Mouse (Mus musculus) spleen, adult 2 months (tissue): ENCODE measurements around the gene Tmem129. TPM values are rescaled to one million over a fixed set of nuclear protein-coding genes. Genes with fewer than 3 reads are reported as not detected.

ENCODE experiments used
- DNase-seq, 2 experiments: peaks; one replicate each; pipeline versions ENCODE4 v3.0.0 to v3.0.0-alpha.2; 2012 to 2021; ENCODE audit warnings: low spot score in 2 of 2, low read depth in 1 of 2
- H3K27ac ChIP-seq: fragments of 200-500 bp; 2 replicates; pipeline ENCODE4 v1.5.1; 2012; ENCODE audit warnings: low read length, inconsistent platforms; ENCODE audit not compliant: insufficient read depth
- H3K27me3 ChIP-seq: fragments of 200-500 bp; 2 replicates; pipeline ENCODE4 v1.6.1; 2012; ENCODE audit warnings: mild to moderate bottlenecking, moderate library complexity, low read length, inconsistent platforms; ENCODE audit not compliant: control insufficient read depth, insufficient read depth
- H3K36me3 ChIP-seq: fragments of 200-500 bp; 2 replicates; pipeline ENCODE4 v1.6.1; 2012; ENCODE audit warnings: mild to moderate bottlenecking, low read length, inconsistent platforms; ENCODE audit not compliant: control insufficient read depth, insufficient read depth
- H3K4me1 ChIP-seq: fragments of 200-500 bp; 2 replicates; pipeline ENCODE4 v1.6.1; 2011; ENCODE audit warnings: inconsistent platforms; ENCODE audit not compliant: control insufficient read depth, insufficient read depth, insufficient read length
- H3K4me3 ChIP-seq: fragments of 200-500 bp; 2 replicates; pipeline ENCODE4 v1.5.1; 2011; ENCODE audit warnings: mild to moderate bottlenecking, inconsistent platforms; ENCODE audit not compliant: insufficient read depth, insufficient read length; ENCODE audit errors: extremely low read depth
- CTCF ChIP-seq: fragments of 200-500 bp; IDR thresholded peaks from 2 replicates; pipeline ENCODE4 v1.5.1; 2011; ENCODE audit warnings: mild to moderate bottlenecking, inconsistent platforms; ENCODE audit not compliant: insufficient read depth, insufficient read length, insufficient replicate concordance; ENCODE audit errors: extremely low read depth
- POLR2A ChIP-seq: fragments of 200-500 bp; IDR thresholded peaks from 2 replicates; pipeline ENCODE4 v1.6.1; 2011; ENCODE audit warnings: low read depth, low read length, inconsistent platforms
- WGBS: fragments of 180-500 bp; shearing (Covaris S2); methylation state at CpG from one replicate; pipeline ENCODE4 v1.1.7; 2018; 5-methylcytosine and 5-hydroxymethylcytosine counted together
- polyA plus RNA-seq: library from polyadenylated mRNA; depleted of rRNA; stranded (reverse); fragments of >200 nt; gene quantifications from 2 replicates; pipeline ENCODE4 v1.2.3, GENCODE M21; 2012

Tmem129 gene
- polyA plus RNA-seq, 1 experiment = 24.8 TPM

GRCm38 (mm10) chr5:33629301-33629987 lies 28.8 kb downstream of the Tmem129 start, which contains the start of the genes Fam53a and Gm9903:
TSS of gene Fam53a (minus strand) at chr5:33629635.
TSS of gene Gm9903 (plus strand) at chr5:33629925.
- H3K4me3 ChIP-seq = peak within 1 kb of the TSS; percentile 98
- H3K27me3 ChIP-seq = no peaks in the 10 kb centered on the region
- peak within 1 kb of the TSS; percentile 96 for H3K27ac ChIP-seq
- peak; percentile 92 to 100 for DNase-seq
- peaks cover 7% of the 10 kb centered on the region for H3K4me1 ChIP-seq
- H3K36me3 ChIP-seq = no peaks in the 10 kb centered on the region
- WGBS = under 1% methylated on average over 88 of the region's 99 CpGs
- TF ChIP-seq CTCF = no peak
- TF ChIP-seq POLR2A = peak; percentile 97

DNA sequence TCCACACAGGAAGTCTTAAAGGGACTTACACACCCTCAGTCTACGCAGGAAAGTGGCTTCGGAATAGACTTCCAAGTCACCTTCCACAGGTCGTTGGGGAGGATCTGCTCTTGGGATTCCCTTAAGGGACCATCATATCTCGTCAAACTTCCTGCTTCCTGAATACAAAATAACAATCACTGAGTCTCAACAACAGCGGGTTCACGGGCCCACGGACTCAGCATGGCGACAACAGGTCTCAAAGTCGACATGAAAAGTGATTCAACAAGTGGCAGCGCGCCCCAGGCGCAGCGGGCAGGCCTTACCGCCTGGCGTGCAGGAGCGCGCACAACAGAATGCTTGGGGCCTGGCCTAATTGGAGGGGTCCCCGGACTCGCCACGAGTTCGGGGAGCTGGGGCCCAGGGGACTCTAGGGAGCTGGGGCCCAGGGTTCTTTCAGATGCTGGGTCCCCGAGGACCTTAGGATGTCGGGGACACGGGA lies 29.4 kb downstream of the Tmem129 start:
- Histone ChIP-seq H3K36me3 (no peaks in the 10 kb centered on the region), H3K4me3 (peak overlapping the region; percentile 98), H3K4me1 (peaks cover 7% of the 10 kb centered on the region), H3K27me3 (no peaks in the 10 kb centered on the region), H3K27ac (peak overlapping the region; percentile 96)
- peak; percentile 6 to 27 for DNase-seq
- TF ChIP-seq CTCF (no peak), POLR2A (no peak)
- WGBS = under 1% methylated on average over 24 of the region's 24 CpGs

- no peaks in the 10 kb centered on the region for H3K27me3 ChIP-seq
- no peaks in the 10 kb centered on the region for H3K36me3 ChIP-seq
- 25% methylated on average over 4 of the region's 4 CpGs for WGBS
- H3K27ac ChIP-seq = no peak overlapping the region
- no peak for TF ChIP-seq POLR2A
- peak overlapping the region; percentile 12; the same call in 1 of the 2 replicates for H3K4me3 ChIP-seq
- H3K4me1 ChIP-seq = peaks cover 7% of the 10 kb centered on the region
- DNase-seq = no peak
Measured at GRCm38 (mm10) chr5:33627968-33628367, 30.2 kb downstream of the Tmem129 start.

GRCm38 (mm10) chr5:33623766-33624165 lies 34.5 kb downstream of the Tmem129 start:
- 93% methylated on average over 3 of the region's 3 CpGs for WGBS
- H3K4me1 ChIP-seq = peaks cover 7% of the 10 kb centered on the region
- H3K27me3 ChIP-seq = no peaks in the 10 kb centered on the region
- H3K4me3 ChIP-seq = no peak overlapping the region
- H3K36me3 ChIP-seq = no peaks in the 10 kb centered on the region
- TF ChIP-seq CTCF (no peak), POLR2A (no peak)
- H3K27ac ChIP-seq = no peak overlapping the region
- DNase-seq = no peak

DNA sequence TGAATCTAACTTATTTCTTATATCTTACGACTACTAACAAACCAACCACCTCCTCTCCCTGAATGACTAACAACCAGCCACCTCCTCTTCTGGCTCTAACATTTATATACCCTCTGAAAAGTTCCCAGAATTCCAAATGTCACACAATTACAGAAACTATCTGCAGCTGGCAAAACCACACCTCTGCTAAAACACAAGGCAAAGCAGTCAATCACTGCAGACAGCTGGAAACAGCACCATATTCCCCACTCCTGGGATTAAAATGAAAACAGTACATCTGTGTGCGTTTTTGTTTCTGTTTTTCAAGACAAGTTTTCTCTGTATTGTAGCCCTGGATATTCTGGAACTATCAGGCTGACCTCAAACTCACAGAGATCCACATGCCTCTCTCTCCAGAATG lies 35.5 kb downstream of the Tmem129 start:
- H3K4me1 ChIP-seq = peaks cover under 1% of the 10 kb centered on the region; the same call in 1 of the 2 replicates
- WGBS = 91% methylated on average over 2 of the region's 2 CpGs
- no peaks in the 10 kb centered on the region for H3K27me3 ChIP-seq

GRCm38 (mm10) chr5:33614391-33614790 lies 43.8 kb downstream of the Tmem129 start:
- TF ChIP-seq CTCF (no peak), POLR2A (no peak)
- Histone ChIP-seq H3K4me1 (no peaks in the 10 kb centered on the region), H3K27ac (no peak overlapping the region), H3K4me3 (no peak overlapping the region), H3K36me3 (peaks cover 19% of the 10 kb centered on the region), H3K27me3 (no peaks in the 10 kb centered on the region)
- DNase-seq = no peak
- 88% methylated on average over 6 of the region's 6 CpGs for whole genome bisulfite sequencing

More for the DNA sequence above, 35.5 kb downstream of the Tmem129 start:
- no peak overlapping the region for H3K27ac ChIP-seq
- H3K36me3 ChIP-seq = no peaks in the 10 kb centered on the region
- no peak overlapping the region for H3K4me3 ChIP-seq
- no peak for DNase-seq
- TF ChIP-seq POLR2A (no peak), CTCF (no peak)

GRCm38 (mm10) chr5:33611795-33612194 lies 46.4 kb downstream of the Tmem129 start:
- Histone ChIP-seq H3K27me3 (no peaks in the 10 kb centered on the region), H3K4me3 (no peak overlapping the region), H3K36me3 (peaks cover 33% of the 10 kb centered on the region), H3K27ac (no peak overlapping the region), H3K4me1 (no peaks in the 10 kb centered on the region)
- no peak for TF ChIP-seq CTCF
- no peak for TF ChIP-seq POLR2A
- 94% methylated on average over 1 of the region's 1 CpGs for WGBS
- DNase-seq = no peak
